Mouse (Mus musculus) limb, embryonic 14.5 days (tissue): ENCODE data around the gene Apoc4. TPM values are rescaled to one million over a fixed set of nuclear protein-coding genes. Genes with fewer than 3 reads are reported as not detected.

Experiments used
- ATAC-seq: fragments of 200-750 bp; cut with Nextera tagmentation; 2 replicates; pipeline ENCODE4 v1.8.0; 2017; ENCODE audit warnings: low read depth, moderate number of reproducible peaks, moderate TSS enrichment; ENCODE audit not compliant: low FRiP score
- DNase-seq: peaks from one replicate; pipeline ENCODE4 v3.0.0-alpha.2; 2015; ENCODE audit warnings: low spot score
- H3K27ac ChIP-seq: fragments of 300-500 bp; sonication (generic); replicated peaks from 2 replicates; pipeline ENCODE4 v1.5.1; 2014; ENCODE audit warnings: low read depth, mild to moderate bottlenecking, low read length, moderate library complexity, mixed read lengths
- H3K27me3 ChIP-seq: fragments of 300-500 bp; sonication (generic); 2 replicates; pipeline ENCODE4 v1.6.1; 2014; ENCODE audit warnings: low read length, mixed read lengths; ENCODE audit not compliant: control insufficient read depth, insufficient read depth
- H3K36me3 ChIP-seq: fragments of 300-500 bp; sonication (generic); 2 replicates; pipeline ENCODE4 v1.6.1; 2014; ENCODE audit warnings: mild to moderate bottlenecking, low read length, moderate library complexity, mixed read lengths; ENCODE audit not compliant: control insufficient read depth, insufficient read depth
- H3K4me1 ChIP-seq: fragments of 300-500 bp; sonication (generic); 2 replicates; pipeline ENCODE4 v1.6.1; 2014; ENCODE audit warnings: antibody characterized with exemption, low read length, mixed read lengths; ENCODE audit not compliant: control insufficient read depth, insufficient read depth
- H3K4me2 ChIP-seq: fragments of 300-500 bp; sonication (generic); replicated peaks from 2 replicates; pipeline ENCODE4 v1.6.1; 2014; ENCODE audit warnings: low read depth, mild to moderate bottlenecking, low read length, moderate library complexity; ENCODE audit not compliant: severe bottlenecking
- H3K4me3 ChIP-seq: fragments of 300-500 bp; sonication (generic); replicated peaks from 2 replicates; pipeline ENCODE4 v1.5.1; 2014; ENCODE audit warnings: low read length
- H3K9ac ChIP-seq: fragments of 300-500 bp; sonication (generic); 2 replicates; pipeline ENCODE4 v1.6.1; 2014; ENCODE audit warnings: mild to moderate bottlenecking, low read depth, low read length, moderate library complexity; ENCODE audit not compliant: severe bottlenecking
- H3K9me3 ChIP-seq: fragments of 300-500 bp; sonication (generic); 2 replicates; pipeline ENCODE4 v1.6.1; 2016; ENCODE audit warnings: low read length; ENCODE audit not compliant: control insufficient read depth
- POLR2A ChIP-seq: fragments of 200-500 bp; IDR thresholded peaks from 2 replicates; pipeline ENCODE4 v1.8.0; 2012; ENCODE audit warnings: inconsistent platforms, mild to moderate bottlenecking, moderate library complexity, borderline replicate concordance; ENCODE audit not compliant: insufficient read depth, insufficient read length; ENCODE audit errors: extremely low read depth
- WGBS: fragments of 180-500 bp; shearing (Covaris S2); extraction: QIAGEN DNeasy Blood & Tissue Kit; methylation state at CpG from one replicate; pipeline ENCODE4 v1.1.7; 2014; 5-methylcytosine and 5-hydroxymethylcytosine counted together
- polyA plus RNA-seq, 2 experiments: library from polyadenylated mRNA; depleted of rRNA in 1 of 2; stranded (reverse) in 1 of 2; unstranded in 1 of 2; fragments of >200 nt; fragmentation: Nextera tagmentation in 1 of 2; extraction: Ambion mirVana in 1 of 2; gene quantifications; 2 replicates each; pipeline versions ENCODE4 v1.2.1 to v1.2.3; 2012 to 2014

Apoc4 gene
- polyA plus RNA-seq, 2 experiments: 0.14 TPM; not detected in 1

DNA sequence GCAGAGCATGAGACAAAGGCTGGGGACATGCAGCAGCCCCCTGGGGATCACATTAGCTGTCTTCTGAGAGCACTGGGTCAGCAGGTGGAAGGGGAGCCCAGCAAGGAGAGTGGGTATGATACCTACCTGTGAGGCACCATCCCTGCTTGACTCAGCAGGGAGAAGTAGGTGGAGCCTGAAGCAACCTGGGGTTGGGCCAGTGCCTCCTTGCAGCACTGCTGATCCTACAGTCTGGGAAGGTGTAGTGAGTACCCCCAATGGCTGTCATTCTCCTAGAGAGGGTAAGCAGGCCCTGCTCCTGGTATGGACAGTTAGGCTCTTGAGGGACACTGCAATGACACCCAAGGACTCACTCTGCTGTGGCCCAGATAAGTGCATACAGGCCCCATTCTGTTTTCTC, 49.0 kb downstream of the Apoc4 start:
- DNase-seq (no peak), ATAC-seq (no peak)
- H3K4me1 ChIP-seq: no peaks in the 10 kb centered on the region
- no peak overlapping the region for H3K9ac ChIP-seq
- no peak overlapping the region for H3K27ac ChIP-seq
- H3K9me3 ChIP-seq: no peaks in the 10 kb centered on the region
- H3K4me3 ChIP-seq: no peak overlapping the region
- no peaks in the 10 kb centered on the region for H3K27me3 ChIP-seq
- no peak overlapping the region for H3K4me2 ChIP-seq
- no peak for TF ChIP-seq POLR2A
- H3K36me3 ChIP-seq: peaks cover 52% of the 10 kb centered on the region

DNA sequence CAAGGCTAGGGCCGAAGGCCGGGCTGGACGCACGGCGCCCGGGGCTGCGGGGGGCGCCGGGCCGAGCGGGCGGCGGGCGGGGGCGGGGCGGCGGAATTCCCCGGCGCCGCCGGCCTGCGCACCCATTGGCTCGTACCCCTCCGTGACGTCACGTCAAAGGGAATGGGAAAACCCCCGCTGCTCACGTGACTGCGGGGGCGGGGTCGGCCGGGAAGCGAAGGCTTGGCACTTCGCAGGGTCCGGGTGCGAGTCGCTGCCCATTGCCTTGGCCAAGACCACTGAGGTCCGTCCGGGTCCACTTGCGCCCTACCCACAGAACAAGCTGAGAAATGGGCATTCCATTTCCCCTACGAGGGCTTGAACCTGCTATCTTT, 51.9 kb downstream of the Apoc4 start, which contains the start of gene Relb:
Relb (minus strand) TSS at position 78 of the 374 bp plus-strand sequence.
- peak within 1 kb of the TSS; percentile 93 for H3K4me2 ChIP-seq
- H3K9me3 ChIP-seq: no peaks in the 10 kb centered on the region
- peak within 1 kb of the TSS; percentile 79 for H3K27ac ChIP-seq
- H3K4me3 ChIP-seq: peak within 1 kb of the TSS; percentile 75
- under 1% methylated on average over 37 of the region's 41 CpGs for WGBS
- DNase-seq (peak; percentile 81), ATAC-seq (peak; percentile 77)
- H3K36me3 ChIP-seq: peaks cover 23% of the 10 kb centered on the region
- peak within 1 kb of the TSS; percentile 59 for H3K9ac ChIP-seq
- no peak for TF ChIP-seq POLR2A
- no peaks in the 10 kb centered on the region for H3K4me1 ChIP-seq
- no peaks in the 10 kb centered on the region for H3K27me3 ChIP-seq

DNA sequence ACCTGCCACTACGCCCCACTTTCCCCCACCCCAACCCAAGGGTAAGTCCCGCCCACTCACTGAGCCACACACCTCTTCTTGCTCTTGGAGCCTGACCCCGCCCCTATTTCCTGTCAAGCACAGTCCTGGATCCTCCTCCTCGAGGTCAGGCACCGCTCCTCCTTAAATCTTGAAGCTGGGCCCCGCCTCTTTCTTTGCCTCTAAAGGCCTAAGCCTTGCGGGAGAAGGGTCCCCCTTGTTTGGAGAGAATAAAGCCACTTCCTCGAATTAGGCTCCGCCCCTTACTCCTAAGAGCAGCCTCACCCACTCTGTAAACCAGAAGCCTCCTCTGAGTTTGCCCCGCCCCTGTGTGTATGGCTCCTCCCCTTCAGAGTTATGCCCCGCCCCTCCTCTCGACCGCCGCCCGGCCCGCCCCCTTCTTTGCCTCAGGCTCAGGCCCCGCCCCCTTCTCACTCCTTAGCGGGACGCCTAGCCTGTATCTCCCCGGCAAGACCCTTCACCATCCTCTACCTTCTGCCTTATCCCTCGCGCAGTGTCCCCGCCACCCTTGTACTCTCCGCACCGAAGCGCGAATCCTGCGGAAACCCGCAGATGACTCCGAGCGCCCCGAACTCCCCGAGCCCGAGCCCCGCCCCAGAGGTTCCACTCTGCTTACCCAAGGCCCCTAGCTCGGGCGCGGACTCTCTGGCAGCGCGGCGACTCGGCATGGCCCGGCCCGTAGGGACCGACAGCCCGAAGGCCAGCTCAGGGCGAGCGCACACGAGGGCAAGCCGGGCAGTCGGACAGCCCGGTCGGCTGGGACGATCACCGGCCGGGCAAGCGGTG, 52.5 kb downstream of the Apoc4 start:
- peak overlapping the region; percentile 79 for H3K27ac ChIP-seq
- peak; percentile 92 for DNase-seq
- no peaks in the 10 kb centered on the region for H3K27me3 ChIP-seq
- H3K4me3 ChIP-seq: peak overlapping the region; percentile 75
- no peak for TF ChIP-seq POLR2A
- H3K4me2 ChIP-seq: peak overlapping the region; percentile 93
- H3K36me3 ChIP-seq: peaks cover 17% of the 10 kb centered on the region
- H3K9me3 ChIP-seq: no peaks in the 10 kb centered on the region
- H3K4me1 ChIP-seq: no peaks in the 10 kb centered on the region
- WGBS: 3% methylated on average over 49 of the region's 57 CpGs
- H3K9ac ChIP-seq: peak overlapping the region; percentile 59
- ATAC-seq: peak; percentile 88

DNA sequence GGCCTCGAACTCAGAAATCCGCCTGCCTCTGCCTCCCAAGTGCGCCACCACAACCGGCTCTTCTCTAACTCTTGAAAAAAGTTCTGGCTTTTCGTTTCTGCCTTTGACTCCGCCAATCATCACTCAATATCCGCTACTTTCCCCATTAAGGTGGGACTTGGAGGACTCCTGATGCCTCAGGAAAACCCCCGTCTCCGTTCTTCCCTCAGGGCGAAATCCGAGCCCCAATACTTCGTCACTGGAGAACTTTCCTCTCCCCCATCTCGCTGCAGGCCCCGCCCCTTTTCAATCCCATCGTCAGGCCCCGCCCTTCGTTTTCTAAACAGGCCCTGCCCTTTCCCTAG, 53.1 kb downstream of the Apoc4 start:
- Histone ChIP-seq H3K4me1 (no peaks in the 10 kb centered on the region), H3K4me3 (peak overlapping the region; percentile 75), H3K36me3 (peaks cover 12% of the 10 kb centered on the region), H3K4me2 (peak overlapping the region; percentile 93), H3K9me3 (no peaks in the 10 kb centered on the region), H3K27ac (peak overlapping the region; percentile 21; the same call in 1 of the 2 replicates), H3K9ac (no peak overlapping the region), H3K27me3 (no peaks in the 10 kb centered on the region)
- TF ChIP-seq POLR2A: no peak
- WGBS: 16% methylated on average over 17 of the region's 17 CpGs
- ATAC-seq (no peak), DNase-seq (no peak)

Other genes starting within 250 kb of the Apoc4 start
- 34.8 and 39.8 TPM in 2 replicates for gene Mark4, start 222.7 kb downstream of the Apoc4 start, polyA plus RNA-seq (2012; rRNA removed)
- gene Mark4, start 222.7 kb downstream of the Apoc4 start, polyA plus RNA-seq (2014; fragmentation: Nextera tagmentation; extraction: Ambion mirVana): 11.5 and 13.3 TPM in 2 replicates
- 3.5 and 4.9 TPM in 2 replicates for gene Exoc3l2, start 218.1 kb downstream of the Apoc4 start, polyA plus RNA-seq (2012; rRNA removed)
- gene Exoc3l2, start 218.1 kb downstream of the Apoc4 start, polyA plus RNA-seq (2014; fragmentation: Nextera tagmentation; extraction: Ambion mirVana): 1.6 and 1.9 TPM in 2 replicates
- gene Bloc1s3, start 173.1 kb downstream of the Apoc4 start, polyA plus RNA-seq (2012; rRNA removed): 6.2 and 8.8 TPM in 2 replicates
- 1.2 and 1.3 TPM in 2 replicates for gene Bloc1s3, start 173.1 kb downstream of the Apoc4 start, polyA plus RNA-seq (2014; fragmentation: Nextera tagmentation; extraction: Ambion mirVana)
- 58.0 and 71.6 TPM in 2 replicates for gene Trappc6a, start 173.1 kb downstream of the Apoc4 start, polyA plus RNA-seq (2012; rRNA removed)
- 70.2 and 79.8 TPM in 2 replicates for gene Trappc6a, start 173.1 kb downstream of the Apoc4 start, polyA plus RNA-seq (2014; fragmentation: Nextera tagmentation; extraction: Ambion mirVana)
- gene Nkpd1, start 163.6 kb downstream of the Apoc4 start, polyA plus RNA-seq (2012; rRNA removed): 0.29 and 0.36 TPM in 2 replicates
- 0.17 and 0.22 TPM in 2 replicates for gene Nkpd1, start 163.6 kb downstream of the Apoc4 start, polyA plus RNA-seq (2014; fragmentation: Nextera tagmentation; extraction: Ambion mirVana)
- gene Ppp1r37, start 118.4 kb downstream of the Apoc4 start, polyA plus RNA-seq (2012; rRNA removed): 84.9 and 118 TPM in 2 replicates
- 5.6 and 6.4 TPM in 2 replicates for gene Ppp1r37, start 118.4 kb downstream of the Apoc4 start, polyA plus RNA-seq (2014; fragmentation: Nextera tagmentation; extraction: Ambion mirVana)
- 2.2 and 2.7 TPM in 2 replicates for gene Zfp296, start 104.2 kb downstream of the Apoc4 start, polyA plus RNA-seq (2012; rRNA removed)
- 0.68 and 1.8 TPM in 2 replicates for gene Zfp296, start 104.2 kb downstream of the Apoc4 start, polyA plus RNA-seq (2014; fragmentation: Nextera tagmentation; extraction: Ambion mirVana)
- 70.6 and 75.8 TPM in 2 replicates for gene Gemin7, start 103.9 kb downstream of the Apoc4 start, polyA plus RNA-seq (2012; rRNA removed)
- gene Gemin7, start 103.9 kb downstream of the Apoc4 start, polyA plus RNA-seq (2014; fragmentation: Nextera tagmentation; extraction: Ambion mirVana): 171 TPM in 2 replicates
- 174 and 235 TPM in 2 replicates for gene Clasrp, start 77.0 kb downstream of the Apoc4 start, polyA plus RNA-seq (2012; rRNA removed)
- gene Clasrp, start 77.0 kb downstream of the Apoc4 start, polyA plus RNA-seq (2014; fragmentation: Nextera tagmentation; extraction: Ambion mirVana): 46.5 and 57.5 TPM in 2 replicates
- 13.4 and 15.7 TPM in 2 replicates for gene Relb, start 52.0 kb downstream of the Apoc4 start, polyA plus RNA-seq (2012; rRNA removed)
- 9.8 and 10.5 TPM in 2 replicates for gene Relb, start 52.0 kb downstream of the Apoc4 start, polyA plus RNA-seq (2014; fragmentation: Nextera tagmentation; extraction: Ambion mirVana)
- 68.8 and 85.9 TPM in 2 replicates for gene Clptm1, start 16.4 kb downstream of the Apoc4 start, polyA plus RNA-seq (2012; rRNA removed)
- gene Clptm1, start 16.4 kb downstream of the Apoc4 start, polyA plus RNA-seq (2014; fragmentation: Nextera tagmentation; extraction: Ambion mirVana): 90.2 and 95.4 TPM in 2 replicates
- 1.2 and 1.4 TPM in 2 replicates for gene Apoc2, start 3.5 kb downstream of the Apoc4 start, polyA plus RNA-seq (2012; rRNA removed)
- gene Apoc2, start 3.5 kb downstream of the Apoc4 start, polyA plus RNA-seq (2014; fragmentation: Nextera tagmentation; extraction: Ambion mirVana): 1.5 TPM in 1 of 2 replicates, not detected in the other
- not detected in 2 replicates for gene Gm44805, start 56 bp downstream of the Apoc4 start, polyA plus RNA-seq (2012; rRNA removed)
- not detected in 2 replicates for gene Gm44805, start 56 bp downstream of the Apoc4 start, polyA plus RNA-seq (2014; fragmentation: Nextera tagmentation; extraction: Ambion mirVana)
- 9.1 and 16.4 TPM in 2 replicates for gene Apoc1, start 11.2 kb upstream of the Apoc4 start, polyA plus RNA-seq (2012; rRNA removed)
- gene Apoc1, start 11.2 kb upstream of the Apoc4 start, polyA plus RNA-seq (2014; fragmentation: Nextera tagmentation; extraction: Ambion mirVana): 30.7 and 36.5 TPM in 2 replicates
- 365 and 376 TPM in 2 replicates for gene Apoe, start 17.7 kb upstream of the Apoc4 start, polyA plus RNA-seq (2012; rRNA removed)
- gene Apoe, start 17.7 kb upstream of the Apoc4 start, polyA plus RNA-seq (2014; fragmentation: Nextera tagmentation; extraction: Ambion mirVana): 413 and 469 TPM in 2 replicates
- 101 and 123 TPM in 2 replicates for gene Tomm40, start 34.0 kb upstream of the Apoc4 start, polyA plus RNA-seq (2012; rRNA removed)
- gene Tomm40, start 34.0 kb upstream of the Apoc4 start, polyA plus RNA-seq (2014; fragmentation: Nextera tagmentation; extraction: Ambion mirVana): 124 and 129 TPM in 2 replicates
- 58.9 and 72.1 TPM in 2 replicates for gene Nectin2, start 69.0 kb upstream of the Apoc4 start, polyA plus RNA-seq (2012; rRNA removed)
- 71.3 and 80.8 TPM in 2 replicates for gene Nectin2, start 69.0 kb upstream of the Apoc4 start, polyA plus RNA-seq (2014; fragmentation: Nextera tagmentation; extraction: Ambion mirVana)
- 94.3 and 108 TPM in 2 replicates for gene Bcam, start 89.5 kb upstream of the Apoc4 start, polyA plus RNA-seq (2012; rRNA removed)
- gene Bcam, start 89.5 kb upstream of the Apoc4 start, polyA plus RNA-seq (2014; fragmentation: Nextera tagmentation; extraction: Ambion mirVana): 114 and 116 TPM in 2 replicates
- 5.2 and 5.9 TPM in 2 replicates for gene Cblc, start 115.3 kb upstream of the Apoc4 start, polyA plus RNA-seq (2012; rRNA removed)
- gene Cblc, start 115.3 kb upstream of the Apoc4 start, polyA plus RNA-seq (2014; fragmentation: Nextera tagmentation; extraction: Ambion mirVana): 7.5 and 8.6 TPM in 2 replicates
- 5.5 and 7.6 TPM in 2 replicates for gene Bcl3, start 141.3 kb upstream of the Apoc4 start, polyA plus RNA-seq (2012; rRNA removed)
- gene Bcl3, start 141.3 kb upstream of the Apoc4 start, polyA plus RNA-seq (2014; fragmentation: Nextera tagmentation; extraction: Ambion mirVana): 3.1 and 4.7 TPM in 2 replicates
- 0.12 and 0.13 TPM in 2 replicates for gene Gm19345, start 170.5 kb upstream of the Apoc4 start, polyA plus RNA-seq (2012; rRNA removed)
- not detected in 2 replicates for gene Gm19345, start 170.5 kb upstream of the Apoc4 start, polyA plus RNA-seq (2014; fragmentation: Nextera tagmentation; extraction: Ambion mirVana)
- 0.11 and 0.18 TPM in 2 replicates for gene Ceacam16, start 179.8 kb upstream of the Apoc4 start, polyA plus RNA-seq (2012; rRNA removed)
- not detected in 2 replicates for gene Ceacam16, start 179.8 kb upstream of the Apoc4 start, polyA plus RNA-seq (2014; fragmentation: Nextera tagmentation; extraction: Ambion mirVana)
- 2.1 and 2.2 TPM in 2 replicates for gene Ceacam19, start 206.5 kb upstream of the Apoc4 start, polyA plus RNA-seq (2012; rRNA removed)
- gene Ceacam19, start 206.5 kb upstream of the Apoc4 start, polyA plus RNA-seq (2014; fragmentation: Nextera tagmentation; extraction: Ambion mirVana): 3.4 and 4.9 TPM in 2 replicates
- gene Pvr, start 239.7 kb upstream of the Apoc4 start, polyA plus RNA-seq (2012; rRNA removed): 17.2 and 18.2 TPM in 2 replicates
- gene Pvr, start 239.7 kb upstream of the Apoc4 start, polyA plus RNA-seq (2014; fragmentation: Nextera tagmentation; extraction: Ambion mirVana): 7.7 and 9.4 TPM in 2 replicates